Mouse (Mus musculus): Measurements from ENCODE around the gene AC170998.1.
A peak's percentile ranks its signal among the peaks of the same experiment; 100 is the strongest.
"Not testable (repeated sequence)": the region's sequence is repeated elsewhere in the genome, so short reads cannot be mapped to it uniquely, and the experiment has no call there.

The AC170998.1 gene

GRCm38 (mm10) chr17:28757470-28757869 is 31.6 kb downstream of the AC170998.1 start:
- no peak for DNase-seq (ENCODE audit: low spot score)

DNA sequence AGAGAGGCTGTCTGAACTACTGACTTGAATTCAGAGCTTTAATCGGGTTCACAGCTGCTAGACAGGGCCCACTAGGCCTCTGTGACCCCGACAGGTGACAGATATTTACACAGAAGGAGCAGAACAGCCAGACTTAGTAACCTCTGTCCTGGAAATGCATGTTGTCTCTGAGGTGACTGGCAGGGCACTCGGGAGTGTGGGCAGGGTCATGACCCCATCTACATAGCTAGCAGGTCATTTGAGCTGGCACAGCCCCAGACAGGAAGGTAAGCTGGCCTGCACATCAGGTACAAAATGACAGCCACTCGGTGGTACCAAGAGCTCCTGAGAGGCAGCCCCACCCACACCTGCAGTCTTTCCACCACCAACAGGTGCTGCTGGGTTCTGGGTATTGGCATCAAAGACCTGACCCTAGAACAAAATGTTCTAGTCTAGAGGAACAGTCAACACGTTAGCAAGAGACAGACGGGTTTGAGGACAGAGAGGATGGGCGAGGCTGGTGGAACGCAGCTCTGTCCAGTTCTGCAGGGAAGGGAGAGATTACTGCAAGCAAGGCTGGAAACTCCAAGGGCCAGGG is 34.9 kb downstream of the AC170998.1 start:
- DNase-seq (ENCODE audit: low spot score) = no peak

- DNase-seq (ENCODE audit: low spot score) = peak; percentile 84
Measured at GRCm38 (mm10) chr17:28761871-28762270, 36.0 kb downstream of the AC170998.1 start.

- DNase-seq (ENCODE audit: low spot score) = no peak
Measured at GRCm38 (mm10) chr17:28766203-28766602, 40.3 kb downstream of the AC170998.1 start.

- DNase-seq (ENCODE audit: low spot score) = no peak
Measured at GRCm38 (mm10) chr17:28766781-28767515, 41.1 kb downstream of the AC170998.1 start.

GRCm38 (mm10) chr17:28769121-28769874 is 43.4 kb downstream of the AC170998.1 start, which contains the start of gene Mapk13:
TSS of gene Mapk13 (plus strand) at chr17:28769297.
- peak; percentile 50 for DNase-seq (ENCODE audit: low spot score)

- DNase-seq (ENCODE audit: low spot score) = peak; percentile 52
Measured at GRCm38 (mm10) chr17:28769875-28770421, 44.1 kb downstream of the AC170998.1 start.

DNA sequence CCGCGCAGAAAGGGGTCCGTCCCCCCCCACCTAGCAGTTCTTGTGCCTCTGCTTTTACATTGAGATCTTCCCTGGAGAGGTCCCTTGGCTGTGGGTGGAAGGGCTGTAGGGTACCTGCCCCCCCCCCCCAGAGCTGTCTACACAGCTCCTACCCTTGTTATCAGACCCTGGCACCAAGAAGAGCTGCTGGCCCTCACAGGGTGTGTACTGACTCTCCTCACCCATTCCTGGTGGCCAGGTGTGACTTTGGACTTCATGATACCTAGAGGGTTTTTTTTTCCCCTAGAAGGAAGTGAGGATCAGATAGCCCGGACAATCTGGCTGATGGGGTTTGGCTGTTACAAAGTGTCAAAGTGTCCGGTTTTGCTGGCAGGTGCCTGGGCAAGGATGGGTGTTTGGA is 45.4 kb downstream of the AC170998.1 start:
- no peak for DNase-seq (ENCODE audit: low spot score)

DNA sequence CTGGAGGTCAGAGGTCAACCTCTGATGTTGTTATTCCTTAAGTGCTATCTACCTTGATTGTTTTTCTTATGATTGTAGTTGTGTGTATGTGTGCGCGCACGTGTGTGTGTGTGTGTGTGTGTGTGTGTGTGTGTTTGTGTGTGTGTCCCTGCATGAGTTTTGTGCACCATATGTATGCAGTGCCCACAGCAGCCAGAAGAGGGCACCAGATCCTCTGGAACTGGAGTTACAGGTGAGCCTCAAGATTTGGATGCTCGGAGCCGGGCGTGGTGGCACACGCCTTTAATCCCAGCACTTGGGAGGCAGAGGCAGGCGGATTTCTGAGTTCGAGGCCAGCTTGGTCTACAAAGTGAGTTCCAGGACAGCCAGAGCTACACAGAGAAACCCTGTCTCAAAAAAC is 48.4 kb downstream of the AC170998.1 start:
- not testable (repeated sequence) for DNase-seq (ENCODE audit: low spot score)

- no peak for DNase-seq (ENCODE audit: low spot score)
Measured at GRCm38 (mm10) chr17:28775161-28775560, 49.3 kb downstream of the AC170998.1 start.
